Mouse (Mus musculus) embryo, embryonic 10 days (tissue): ENCODE data around the gene A830031A19Rik.
A peak's percentile ranks its signal among the peaks of the same experiment; 100 is the strongest.

ENCODE experiments used
- DNase-seq: peaks from one replicate; pipeline ENCODE4 v3.0.0-alpha.2; 2015; ENCODE audit warnings: low spot score

Gene A830031A19Rik

GRCm38 (mm10) chr11:24095656-24096353 lies 21.0 kb upstream of the A830031A19Rik start:
- no peak for DNase-seq

- no peak for DNase-seq
These were observed 20.4 kb upstream of the A830031A19Rik start for GRCm38 (mm10) chr11:24095236-24095635.

- no peak for DNase-seq
These were observed 19.2 kb upstream of the A830031A19Rik start for GRCm38 (mm10) chr11:24094086-24094487.

- no peak for DNase-seq
These were observed 17.8 kb upstream of the A830031A19Rik start for GRCm38 (mm10) chr11:24092618-24093017.

- no peak for DNase-seq
These were observed 16.7 kb upstream of the A830031A19Rik start for GRCm38 (mm10) chr11:24091393-24092080.

- no peak for DNase-seq
These were observed 15.6 kb upstream of the A830031A19Rik start for GRCm38 (mm10) chr11:24090443-24090842.

- no peak for DNase-seq
These were observed 12.2 kb upstream of the A830031A19Rik start for GRCm38 (mm10) chr11:24087069-24087468.

- no peak for DNase-seq
These were observed 11.1 kb upstream of the A830031A19Rik start for GRCm38 (mm10) chr11:24085986-24086385.

GRCm38 (mm10) chr11:24084590-24084989 lies 9.7 kb upstream of the A830031A19Rik start:
- no peak for DNase-seq

GRCm38 (mm10) chr11:24084077-24084476 lies 9.2 kb upstream of the A830031A19Rik start:
- DNase-seq = no peak

- DNase-seq = no peak
These were observed 8.6 kb upstream of the A830031A19Rik start for GRCm38 (mm10) chr11:24083423-24083822.

- DNase-seq = no peak
These were observed 8.2 kb upstream of the A830031A19Rik start for GRCm38 (mm10) chr11:24083076-24083405.

GRCm38 (mm10) chr11:24082385-24083075 lies 7.7 kb upstream of the A830031A19Rik start:
- DNase-seq = peak; percentile 28

GRCm38 (mm10) chr11:24081687-24082384 lies 7.0 kb upstream of the A830031A19Rik start:
- peak; percentile 86 for DNase-seq

GRCm38 (mm10) chr11:24081016-24081686 lies 6.3 kb upstream of the A830031A19Rik start:
- DNase-seq = peak; percentile 76

GRCm38 (mm10) chr11:24080541-24080940 lies 5.7 kb upstream of the A830031A19Rik start:
- peak; percentile 57 for DNase-seq

GRCm38 (mm10) chr11:24079392-24080391 lies 4.8 kb upstream of the A830031A19Rik start:
- DNase-seq = peak; percentile 69

- DNase-seq = peak; percentile 58
These were observed 4.0 kb upstream of the A830031A19Rik start for GRCm38 (mm10) chr11:24078706-24079316.

- peak; percentile 94 for DNase-seq
These were observed 3.2 kb upstream of the A830031A19Rik start, which contains the start of gene Bcl11a for GRCm38 (mm10) chr11:24077795-24078705. Gene Bcl11a (plus strand): TSS chr11:24078056.
